Mouse (Mus musculus): ENCODE data around the gene Pdhb. TPM values are rescaled to one million over a fixed set of nuclear protein-coding genes. Genes with fewer than 3 reads are reported as not detected.

Pdhb gene
- polyA plus RNA-seq, 1 experiment from 2014 or later, result 213 TPM

DNA sequence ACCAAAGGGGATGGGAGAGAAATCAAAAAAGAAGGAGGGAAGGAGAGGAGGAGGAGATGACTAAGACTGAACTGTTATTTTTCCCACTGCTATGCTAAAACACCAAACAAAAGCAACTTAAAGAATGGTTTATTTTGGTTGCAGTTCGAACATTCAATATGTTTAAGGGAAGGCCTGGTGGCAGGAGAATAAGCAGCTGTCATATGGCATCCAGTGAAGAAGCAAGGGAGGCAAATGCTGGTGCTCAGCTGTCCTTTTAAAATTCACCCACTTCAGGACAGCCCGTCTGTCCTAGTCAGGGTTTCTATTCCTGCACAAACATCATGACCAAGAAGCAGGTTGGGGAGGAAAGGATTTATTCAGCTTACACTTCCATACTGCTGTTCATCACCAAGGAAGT is 55.5 kb downstream of the Pdhb start:
- no peaks in the 10 kb centered on the region for H3K27me3 ChIP-seq (ENCODE audit: insufficient read depth, poor library complexity, severe bottlenecking)
- no peaks in the 10 kb centered on the region for H3K9me3 ChIP-seq
- 89% methylated on average over 2 of the region's 2 CpGs for WGBS
- no peak for DNase-seq (ENCODE audit: low spot score)
- no peaks in the 10 kb centered on the region for H3K4me1 ChIP-seq (replicated peaks)
- no peaks in the 10 kb centered on the region for H3K36me3 ChIP-seq
- H3K4me3 ChIP-seq, result no peak overlapping the region
- H3K27ac ChIP-seq, result no peak overlapping the region

Other genes with a start within 250 kb of the Pdhb start
- gene Gm45521, start 215.7 kb downstream of the Pdhb start, polyA plus RNA-seq (2016; fragmentation: Nextera tagmentation; extraction: Ambion mirVana), result 0.56 and 0.85 TPM in 2 replicates
- gene Dnase1l3, start 178.5 kb downstream of the Pdhb start, polyA plus RNA-seq (2016; fragmentation: Nextera tagmentation; extraction: Ambion mirVana), result 0.07 TPM in 1 of 2 replicates, not detected in the other
- gene Abhd6, start 170.1 kb downstream of the Pdhb start, polyA plus RNA-seq (2016; fragmentation: Nextera tagmentation; extraction: Ambion mirVana), result 14.8 and 15.1 TPM in 2 replicates
- 47.1 and 50.6 TPM in 2 replicates for gene Rpp14, start 92.7 kb downstream of the Pdhb start, polyA plus RNA-seq (2016; fragmentation: Nextera tagmentation; extraction: Ambion mirVana)
- 19.8 and 23.8 TPM in 2 replicates for gene Pxk, start 74.8 kb downstream of the Pdhb start, polyA plus RNA-seq (2016; fragmentation: Nextera tagmentation; extraction: Ambion mirVana)
- 3.8 and 4.0 TPM in 2 replicates for gene Kctd6, start 41.1 kb upstream of the Pdhb start, polyA plus RNA-seq (2016; fragmentation: Nextera tagmentation; extraction: Ambion mirVana)
- 0.14 TPM in 1 of 2 replicates, not detected in the other for gene Acox2, start 86.3 kb upstream of the Pdhb start, polyA plus RNA-seq (2016; fragmentation: Nextera tagmentation; extraction: Ambion mirVana)
- 0.24 and 0.78 TPM in 2 replicates for gene Fam107a, start 145.0 kb upstream of the Pdhb start, polyA plus RNA-seq (2016; fragmentation: Nextera tagmentation; extraction: Ambion mirVana)
- 0.21 TPM in 1 of 2 replicates, not detected in the other for gene Oit1, start 205.7 kb upstream of the Pdhb start, polyA plus RNA-seq (2016; fragmentation: Nextera tagmentation; extraction: Ambion mirVana)

Data from hindbrain, embryonic 10.5 days (tissue).